Mouse (Mus musculus): Measurements from ENCODE around the gene Zfp646.
"Not testable (repeated sequence)": the region's sequence is repeated elsewhere in the genome, so short reads cannot be mapped to it uniquely, and the experiment has no call there.

Gene Zfp646

GRCm38 (mm10) chr7:127876041-127876466 is at the start of gene Zfp646:
Gene Zfp646 (plus strand): TSS chr7:127876221.
- peak in 1 of 2 experiments; percentile 91 for DNase-seq

- no peak for DNase-seq
These were observed 40.5 kb upstream of the Zfp646 start for GRCm38 (mm10) chr7:127835550-127835949.

- peak; percentile 72 to 73 for DNase-seq
These were observed 38.5 kb upstream of the Zfp646 start for GRCm38 (mm10) chr7:127837473-127837872.

GRCm38 (mm10) chr7:127837878-127838277 is 38.1 kb upstream of the Zfp646 start:
- peak in 1 of 2 experiments; percentile 55 for DNase-seq

- not testable (repeated sequence) for DNase-seq
These were observed 36.0 kb upstream of the Zfp646 start for GRCm38 (mm10) chr7:127840031-127840430.

- peak; percentile 86 to 88 for DNase-seq
These were observed 35.1 kb upstream of the Zfp646 start for GRCm38 (mm10) chr7:127840886-127841285.

GRCm38 (mm10) chr7:127841340-127842000 is 34.6 kb upstream of the Zfp646 start:
- peak; percentile 94 to 96 for DNase-seq

GRCm38 (mm10) chr7:127842001-127842718 is 33.9 kb upstream of the Zfp646 start:
- peak; percentile 86 to 90 for DNase-seq

GRCm38 (mm10) chr7:127849973-127850875 is 25.8 kb upstream of the Zfp646 start:
- no peak for DNase-seq

GRCm38 (mm10) chr7:127850906-127851305 is 25.1 kb upstream of the Zfp646 start:
- no peak for DNase-seq

- DNase-seq = no peak
These were observed 17.8 kb upstream of the Zfp646 start for GRCm38 (mm10) chr7:127858258-127858657.

- no peak for DNase-seq
These were observed 9.6 kb upstream of the Zfp646 start for GRCm38 (mm10) chr7:127866434-127866833.

GRCm38 (mm10) chr7:127867641-127868040 is 8.4 kb upstream of the Zfp646 start:
- no peak for DNase-seq

GRCm38 (mm10) chr7:127869149-127869810 is 6.7 kb upstream of the Zfp646 start:
- DNase-seq = no peak

GRCm38 (mm10) chr7:127870136-127870821 is 5.7 kb upstream of the Zfp646 start:
- DNase-seq = no peak

GRCm38 (mm10) chr7:127874812-127875626 is 1.0 kb upstream of the Zfp646 start:
- no peak for DNase-seq

- DNase-seq = peak; percentile 100
These were observed 407 bp upstream of the Zfp646 start for GRCm38 (mm10) chr7:127875627-127876001.

- peak; percentile 91 to 93 for DNase-seq
These were observed 687 bp downstream of the Zfp646 start, which contains the start of gene Zfp668 for GRCm38 (mm10) chr7:127876467-127877348. Gene Zfp668 (minus strand): TSS chr7:127876828.

GRCm38 (mm10) chr7:127879301-127879700 is 3.3 kb downstream of the Zfp646 start:
- DNase-seq = no peak

- DNase-seq = no peak
These were observed 4.4 kb downstream of the Zfp646 start for GRCm38 (mm10) chr7:127880431-127880830.
